Mouse (Mus musculus) neural tube, embryonic 12.5 days (tissue): ENCODE measurements around the gene Fbxo46. TPM values are rescaled to one million over a fixed set of nuclear protein-coding genes. Genes with fewer than 3 reads are reported as not detected.

Experiments used
- ATAC-seq: fragments of 200-750 bp; cut with Nextera tagmentation; 2 replicates; pipeline ENCODE4 v1.8.0; 2017; ENCODE audit warnings: low read depth, mild to moderate bottlenecking, moderate TSS enrichment, moderate library complexity; ENCODE audit not compliant: low FRiP score
- H3K27ac ChIP-seq: fragments of 300-500 bp; sonication (generic); 2 replicates; pipeline ENCODE4 v1.5.1; 2016
- H3K27me3 ChIP-seq: fragments of 300-500 bp; sonication (generic); replicated peaks from 2 replicates; pipeline ENCODE4 v1.6.1; 2016; ENCODE audit warnings: mild to moderate bottlenecking
- H3K36me3 ChIP-seq: fragments of 300-500 bp; sonication (generic); 2 replicates; pipeline ENCODE4 v1.6.1; 2016; ENCODE audit warnings: mild to moderate bottlenecking
- H3K4me1 ChIP-seq: fragments of 300-500 bp; sonication (generic); 2 replicates; pipeline ENCODE4 v1.6.1; 2016
- H3K4me2 ChIP-seq: fragments of 300-500 bp; sonication (generic); replicated peaks from 2 replicates; pipeline ENCODE4 v1.6.1; 2016; ENCODE audit warnings: mild to moderate bottlenecking
- H3K4me3 ChIP-seq: fragments of 300-500 bp; sonication (generic); 2 replicates; pipeline ENCODE4 v1.5.1; 2016
- H3K9ac ChIP-seq: fragments of 300-500 bp; sonication (generic); 2 replicates; pipeline ENCODE4 v1.6.1; 2016; ENCODE audit warnings: mild to moderate bottlenecking
- H3K9me3 ChIP-seq: fragments of 300-500 bp; sonication (generic); 2 replicates; pipeline ENCODE4 v1.6.1; 2016; ENCODE audit warnings: mild to moderate bottlenecking
- WGBS: fragments of 180-500 bp; shearing (Covaris S2); methylation state at CpG from one replicate; pipeline ENCODE4 v1.1.7; 2016; 5-methylcytosine and 5-hydroxymethylcytosine counted together
- microRNA counts: library from miRNA; unstranded; fragments of <30 nt; microRNA quantifications from one replicate; lab custom pipeline; 2017
- microRNA-seq: library from miRNA; unstranded; fragments of <30 nt; microRNA quantifications from one replicate; pipeline ENCODE4, GENCODE M21; 2017
- polyA plus RNA-seq: library from polyadenylated mRNA; unstranded; fragments of >200 nt; fragmentation: Nextera tagmentation; extraction: Ambion mirVana; gene quantifications from 2 replicates; pipeline ENCODE4 v1.2.1, GENCODE M21; 2016

Fbxo46 gene
- polyA plus RNA-seq, 1 experiment from 2014 or later, result 18.3 TPM

GRCm38 (mm10) chr7:19176516-19176947 is 56.9 kb downstream of the Fbxo46 start:
- Histone ChIP-seq H3K9me3 (no peaks in the 10 kb centered on the region), H3K27me3 (peaks cover 58% of the 10 kb centered on the region), H3K4me3 (peak overlapping the region; percentile 53), H3K27ac (no peak overlapping the region; the same call in 1 of the 2 replicates), H3K9ac (peak overlapping the region; percentile 58), H3K4me2 (peak overlapping the region; percentile 70), H3K4me1 (peaks cover 43% of the 10 kb centered on the region), H3K36me3 (no peaks in the 10 kb centered on the region)
- ATAC-seq, result peak; percentile 27; the same call in 1 of the 2 replicates
- 3% methylated on average over 21 of the region's 21 CpGs for WGBS

GRCm38 (mm10) chr7:19177216-19177615 is 57.6 kb downstream of the Fbxo46 start:
- no peak overlapping the region for H3K27ac ChIP-seq
- peaks cover 56% of the 10 kb centered on the region for H3K27me3 ChIP-seq
- no peak overlapping the region for H3K9ac ChIP-seq
- peak overlapping the region; percentile 53 for H3K4me3 ChIP-seq
- 64% methylated on average over 7 of the region's 7 CpGs for WGBS
- H3K36me3 ChIP-seq, result no peaks in the 10 kb centered on the region
- H3K9me3 ChIP-seq, result no peaks in the 10 kb centered on the region
- peak overlapping the region; percentile 70 for H3K4me2 ChIP-seq
- H3K4me1 ChIP-seq, result peaks cover 38% of the 10 kb centered on the region
- no peak for ATAC-seq

- Histone ChIP-seq H3K36me3 (no peaks in the 10 kb centered on the region), H3K9ac (peak overlapping the region; percentile 33; the same call in 1 of the 2 replicates), H3K4me2 (peak overlapping the region; percentile 70), H3K27ac (no peak overlapping the region), H3K4me1 (peaks cover 33% of the 10 kb centered on the region), H3K4me3 (peak overlapping the region; percentile 11; the same call in 1 of the 2 replicates), H3K9me3 (no peaks in the 10 kb centered on the region), H3K27me3 (peaks cover 54% of the 10 kb centered on the region)
- ATAC-seq, result no peak
- WGBS, result 10% methylated on average over 18 of the region's 18 CpGs
Observed at GRCm38 (mm10) chr7:19178035-19178434, 58.4 kb downstream of the Fbxo46 start.

GRCm38 (mm10) chr7:19178443-19179092 is 58.9 kb downstream of the Fbxo46 start:
- H3K4me2 ChIP-seq, result peak overlapping the region; percentile 70
- H3K4me1 ChIP-seq, result peaks cover 33% of the 10 kb centered on the region
- no peak overlapping the region for H3K27ac ChIP-seq
- H3K36me3 ChIP-seq, result peaks cover 1% of the 10 kb centered on the region; the same call in 1 of the 2 replicates
- 5% methylated on average over 27 of the region's 27 CpGs for WGBS
- no peak for ATAC-seq
- peaks cover 54% of the 10 kb centered on the region for H3K27me3 ChIP-seq
- peak overlapping the region; percentile 19; the same call in 1 of the 2 replicates for H3K4me3 ChIP-seq
- no peaks in the 10 kb centered on the region for H3K9me3 ChIP-seq
- 0 out of 2 replicates have a peak overlapping the region, but pooled peaks have one; percentile 13 for H3K9ac ChIP-seq

GRCm38 (mm10) chr7:19179173-19179572 is 59.5 kb downstream of the Fbxo46 start:
- Histone ChIP-seq H3K27me3 (peaks cover 54% of the 10 kb centered on the region), H3K4me1 (peaks cover 34% of the 10 kb centered on the region), H3K9ac (no peak overlapping the region), H3K4me2 (peak overlapping the region; percentile 70), H3K36me3 (peaks cover 4% of the 10 kb centered on the region; the same call in 1 of the 2 replicates), H3K4me3 (peak overlapping the region; percentile 19; the same call in 1 of the 2 replicates), H3K27ac (no peak overlapping the region), H3K9me3 (no peaks in the 10 kb centered on the region)
- WGBS, result under 1% methylated on average over 32 of the region's 32 CpGs
- ATAC-seq, result no peak; the same call in 1 of the 2 replicates

- Histone ChIP-seq H3K4me1 (peaks cover 41% of the 10 kb centered on the region), H3K9ac (no peak overlapping the region), H3K9me3 (no peaks in the 10 kb centered on the region), H3K27ac (no peak overlapping the region), H3K27me3 (peaks cover 54% of the 10 kb centered on the region), H3K36me3 (peaks cover 4% of the 10 kb centered on the region; the same call in 1 of the 2 replicates), H3K4me2 (peak overlapping the region; percentile 70), H3K4me3 (no peak overlapping the region)
- no peak for ATAC-seq
- WGBS, result 38% methylated on average over 6 of the region's 6 CpGs
Observed at GRCm38 (mm10) chr7:19179936-19180335, 60.3 kb downstream of the Fbxo46 start.

GRCm38 (mm10) chr7:19180862-19181429 is 61.3 kb downstream of the Fbxo46 start:
- WGBS, result 1% methylated on average over 27 of the region's 27 CpGs
- Histone ChIP-seq H3K36me3 (peaks cover 5% of the 10 kb centered on the region; the same call in 1 of the 2 replicates), H3K4me2 (peak overlapping the region; percentile 58), H3K27me3 (peaks cover 49% of the 10 kb centered on the region), H3K9me3 (no peaks in the 10 kb centered on the region), H3K4me3 (peak overlapping the region; percentile 37), H3K27ac (no peak overlapping the region), H3K9ac (peak overlapping the region; percentile 48), H3K4me1 (peaks cover 48% of the 10 kb centered on the region)
- no peak for ATAC-seq

GRCm38 (mm10) chr7:19184250-19184649 is 64.6 kb downstream of the Fbxo46 start:
- Histone ChIP-seq H3K4me3 (no peak overlapping the region), H3K9me3 (no peaks in the 10 kb centered on the region), H3K27ac (no peak overlapping the region), H3K4me2 (peak overlapping the region; percentile 20; the same call in 1 of the 2 replicates), H3K36me3 (peaks cover 24% of the 10 kb centered on the region), H3K4me1 (peaks cover 30% of the 10 kb centered on the region), H3K9ac (no peak overlapping the region; the same call in 1 of the 2 replicates), H3K27me3 (peaks cover 17% of the 10 kb centered on the region)
- 90% methylated on average over 2 of the region's 2 CpGs for WGBS
- no peak for ATAC-seq

GRCm38 (mm10) chr7:19184758-19185157 is 65.1 kb downstream of the Fbxo46 start:
- peaks cover 25% of the 10 kb centered on the region for H3K36me3 ChIP-seq
- H3K4me3 ChIP-seq, result no peak overlapping the region
- peak; percentile 26; the same call in 1 of the 2 replicates for ATAC-seq
- no peaks in the 10 kb centered on the region for H3K9me3 ChIP-seq
- 68% methylated on average over 6 of the region's 6 CpGs for WGBS
- no peak overlapping the region for H3K9ac ChIP-seq
- peak overlapping the region; percentile 20; the same call in 1 of the 2 replicates for H3K4me2 ChIP-seq
- H3K4me1 ChIP-seq, result peaks cover 25% of the 10 kb centered on the region
- H3K27ac ChIP-seq, result no peak overlapping the region
- H3K27me3 ChIP-seq, result peaks cover 11% of the 10 kb centered on the region

MicroRNAs within 50 kb of the gene (microRNA counts, 519-probe panel; counts per million panel counts)
- 342 counts per million, percentile 67 among the panel's probes with 10 or more counts for microRNA mmu-miR-330 (lab: Ali Mortazavi, UCI)

Small RNA genes within 50 kb of the gene (microRNA-seq; reads per million reads assigned to microRNA genes)
- gene Mir3100, result not detected
- gene Mir330, result 278 reads per million, percentile 65 among the genes with 10 or more reads in this experiment

Other genes starting within 250 kb of the Fbxo46 start
- gene Pglyrp1, start 248.5 kb upstream of the Fbxo46 start, polyA plus RNA-seq, result 3.9 and 4.7 TPM in 2 replicates
- gene Ccdc61, start 209.4 kb upstream of the Fbxo46 start, polyA plus RNA-seq, result 32.9 and 34.0 TPM in 2 replicates
- 12.1 and 12.6 TPM in 2 replicates for gene Nova2, start 194.0 kb upstream of the Fbxo46 start, polyA plus RNA-seq
- gene Nanos2, start 132.5 kb upstream of the Fbxo46 start, polyA plus RNA-seq, result 0.24 and 0.72 TPM in 2 replicates
- 6.1 and 7.0 TPM in 2 replicates for gene Mypop, start 128.6 kb upstream of the Fbxo46 start, polyA plus RNA-seq
- 41.6 and 45.2 TPM in 2 replicates for gene Irf2bp1, start 115.8 kb upstream of the Fbxo46 start, polyA plus RNA-seq
- gene Foxa3, start 96.3 kb upstream of the Fbxo46 start, polyA plus RNA-seq, result 0.09 and 0.19 TPM in 2 replicates
- 46.9 and 47.3 TPM in 2 replicates for gene Sympk, start 95.5 kb upstream of the Fbxo46 start, polyA plus RNA-seq
- not detected in 2 replicates for gene Rsph6a, start 65.2 kb upstream of the Fbxo46 start, polyA plus RNA-seq
- gene Dmwd, start 43.6 kb upstream of the Fbxo46 start, polyA plus RNA-seq, result 29.6 and 30.7 TPM in 2 replicates
- 13.7 and 18.2 TPM in 2 replicates for gene Dmpk, start 36.0 kb upstream of the Fbxo46 start, polyA plus RNA-seq
- 4.5 and 5.2 TPM in 2 replicates for gene Six5, start 25.3 kb upstream of the Fbxo46 start, polyA plus RNA-seq
- gene Gm4969, start 1.5 kb upstream of the Fbxo46 start, polyA plus RNA-seq, result 1.0 and 1.1 TPM in 2 replicates
- 19.5 and 20.9 TPM in 2 replicates for gene Qpctl, start 29.4 kb downstream of the Fbxo46 start, polyA plus RNA-seq
- 124 and 133 TPM in 2 replicates for gene Snrpd2, start 29.9 kb downstream of the Fbxo46 start, polyA plus RNA-seq
- 1.1 and 1.8 TPM in 2 replicates for gene Gipr, start 46.3 kb downstream of the Fbxo46 start, polyA plus RNA-seq
- gene Eml2, start 56.6 kb downstream of the Fbxo46 start, polyA plus RNA-seq, result 5.1 and 6.6 TPM in 2 replicates
- gene Gpr4, start 92.7 kb downstream of the Fbxo46 start, polyA plus RNA-seq, result 1.9 and 2.3 TPM in 2 replicates
- 42.1 and 43.9 TPM in 2 replicates for gene Opa3, start 108.5 kb downstream of the Fbxo46 start, polyA plus RNA-seq
- gene Vasp, start 152.0 kb downstream of the Fbxo46 start, polyA plus RNA-seq, result 53.4 and 56.3 TPM in 2 replicates
- gene Ppm1n, start 160.2 kb downstream of the Fbxo46 start, polyA plus RNA-seq, result 0.20 TPM in 1 of 2 replicates, not detected in the other
- gene Rtn2, start 162.8 kb downstream of the Fbxo46 start, polyA plus RNA-seq, result 91.1 and 99.1 TPM in 2 replicates
- 0.08 TPM in 1 of 2 replicates, not detected in the other for gene Fosb, start 190.2 kb downstream of the Fbxo46 start, polyA plus RNA-seq
- 103 and 104 TPM in 2 replicates for gene Ercc1, start 224.9 kb downstream of the Fbxo46 start, polyA plus RNA-seq
- gene Cd3eap, start 239.6 kb downstream of the Fbxo46 start, polyA plus RNA-seq, result 18.2 and 19.8 TPM in 2 replicates
- 3.1 and 3.2 TPM in 2 replicates for gene Ppp1r13l, start 239.9 kb downstream of the Fbxo46 start, polyA plus RNA-seq